Mouse (Mus musculus): ENCODE results near the gene Erich3. TPM values are rescaled to one million over a fixed set of nuclear protein-coding genes. Genes with fewer than 3 reads are reported as not detected.

Gene Erich3
- total and polyA plus RNA-seq, 3 experiments: 0.42 to 2.3 (median 1.9) TPM

DNA sequence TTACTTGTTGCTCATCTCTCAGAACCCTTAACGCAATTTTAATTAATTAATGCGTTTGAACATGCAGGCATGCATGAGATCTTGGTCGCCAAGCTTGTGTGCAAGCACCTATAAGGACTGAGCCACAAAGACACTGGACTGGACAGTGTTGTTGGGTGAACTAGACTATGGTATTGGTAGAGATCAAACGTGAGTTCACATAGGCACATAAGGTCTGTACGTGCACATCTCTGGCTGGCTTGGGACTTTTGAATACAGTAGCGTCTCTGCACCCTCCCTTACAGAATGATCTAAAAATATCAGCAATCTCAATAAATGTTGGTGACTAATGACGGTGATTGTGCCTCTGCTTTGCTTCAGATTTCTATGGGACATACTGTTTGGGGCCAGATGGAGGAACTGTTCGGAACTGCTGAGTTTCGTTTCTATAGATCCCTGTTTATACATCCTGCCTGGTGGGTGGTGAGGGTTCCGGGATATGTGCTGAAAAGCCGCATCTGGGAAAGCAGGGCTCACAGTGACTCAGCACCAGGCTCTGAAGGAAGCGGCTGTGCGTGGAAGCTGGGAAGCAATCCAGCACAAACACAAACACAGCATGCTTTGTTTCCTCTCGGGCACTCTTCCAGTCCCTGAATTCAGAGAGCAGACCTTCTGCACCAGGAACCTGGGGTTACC is 28.4 kb downstream of the Erich3 start:
- DNase-seq (ENCODE audit: extremely low read depth): no peak
- Histone ChIP-seq H3K4me3 (replicated peaks in 1 of 3; ENCODE audit: low read depth in 2 of 3, low read length in 2 of 3, poor library complexity in 1 of 3) (no peak overlapping the region), H3K9me3 (replicated peaks; ENCODE audit: low read length) (no peaks in the 10 kb centered on the region), H3K36me3 (replicated peaks in 1 of 2; ENCODE audit: control insufficient read depth in 1 of 2, insufficient read depth in 1 of 2, low read length in 1 of 2) (no peaks in the 10 kb centered on the region), H3K27ac (ENCODE audit: insufficient read depth, low read depth) (no peak overlapping the region), H3K9ac (ENCODE audit: insufficient read depth, low read depth) (no peak overlapping the region), H3K27me3 (replicated peaks) (no peaks in the 10 kb centered on the region), H3K4me1 (ENCODE audit: control insufficient read depth in 1 of 2, insufficient read depth in 2 of 2) (peaks cover 2 to 50% of the 10 kb centered on the region in 2 experiments; a peak in 2 of 4 replicates), H3K4me2 (ENCODE audit: insufficient read depth, low read depth, poor library complexity, severe bottlenecking) (no peak overlapping the region), H3K79me2 (replicated peaks; ENCODE audit: control insufficient read depth, extremely low read depth, insufficient read depth, poor library complexity, severe bottlenecking) (no peaks in the 10 kb centered on the region)
- in situ Hi-C loops (cut with MboI; ENCODE audit: low pct_ligation_motif_present, low pct_unique_long_range_greater_than_20kb, low sequenced_read_pairs): no loop called here
- TF ChIP-seq ELF1 (IDR thresholded peaks at IDR 0.05; ENCODE audit: low read depth, low read length) (no peak), JUND (conservative IDR thresholded peaks at IDR 0.05; ENCODE audit: low read depth, low read length) (no peak), NRF1 (IDR thresholded peaks at IDR 0.05; ENCODE audit: low read depth, low read length) (no peak), TBP (conservative IDR thresholded peaks at IDR 0.05; ENCODE audit: low read depth, low read length) (no peak), KAT2A (IDR thresholded peaks at IDR 0.05; ENCODE audit: insufficient replicate concordance, low read length) (no peak), POLR2A (IDR thresholded peaks at IDR 0.05; ENCODE audit: low read depth, low read length) (no peak), MXI1 (IDR thresholded peaks at IDR 0.05; ENCODE audit: low read depth, low read length) (no peak)
- dilution Hi-C loops (cut with MboI; ENCODE audit: extremely low pct_ligation_motif_present, extremely low pct_unique_long_range_greater_than_20kb, low sequenced_read_pairs): no loop called here

GRCm38 (mm10) chr3:154692572-154692922 is 28.9 kb downstream of the Erich3 start:
- Histone ChIP-seq H3K4me2 (ENCODE audit: insufficient read depth, low read depth, poor library complexity, severe bottlenecking) (no peak overlapping the region), H3K27ac (ENCODE audit: insufficient read depth, low read depth) (no peak overlapping the region), H3K4me1 (ENCODE audit: control insufficient read depth in 1 of 2, insufficient read depth in 2 of 2) (peaks cover 2 to 55% of the 10 kb centered on the region in 2 experiments; a peak in 2 of 4 replicates), H3K4me3 (replicated peaks in 1 of 3; ENCODE audit: low read depth in 2 of 3, low read length in 2 of 3, poor library complexity in 1 of 3) (no peak overlapping the region), H3K9ac (ENCODE audit: insufficient read depth, low read depth) (no peak overlapping the region), H3K9me3 (replicated peaks; ENCODE audit: low read length) (no peaks in the 10 kb centered on the region), H3K79me2 (replicated peaks; ENCODE audit: control insufficient read depth, extremely low read depth, insufficient read depth, poor library complexity, severe bottlenecking) (no peaks in the 10 kb centered on the region), H3K36me3 (replicated peaks in 1 of 2; ENCODE audit: control insufficient read depth in 1 of 2, insufficient read depth in 1 of 2, low read length in 1 of 2) (no peaks in the 10 kb centered on the region), H3K27me3 (replicated peaks) (no peaks in the 10 kb centered on the region)
- DNase-seq (ENCODE audit: extremely low read depth): no peak
- in situ Hi-C loops (cut with MboI; ENCODE audit: low pct_ligation_motif_present, low pct_unique_long_range_greater_than_20kb, low sequenced_read_pairs) (no loop called here), dilution Hi-C loops (cut with MboI; ENCODE audit: extremely low pct_ligation_motif_present, extremely low pct_unique_long_range_greater_than_20kb, low sequenced_read_pairs) (no loop called here)
- TF ChIP-seq TCF12 (IDR thresholded peaks at IDR 0.05; ENCODE audit: low read depth, low read length) (no peak), ZKSCAN1 (IDR thresholded peaks at IDR 0.05; ENCODE audit: borderline replicate concordance, low read depth, low read length) (no peak), USF2 (conservative IDR thresholded peaks at IDR 0.05; ENCODE audit: low read depth, low read length) (no peak), CTCF (conservative IDR thresholded peaks at IDR 0.05 in 1 of 2, IDR thresholded peaks at IDR 0.05 in 1 of 2; ENCODE audit: low read depth in 2 of 2, low read length in 2 of 2) (no peak), TBP (conservative IDR thresholded peaks at IDR 0.05; ENCODE audit: low read depth, low read length) (no peak), RCOR1 (conservative IDR thresholded peaks at IDR 0.05; ENCODE audit: low read depth, low read length) (no peak), MYC (IDR thresholded peaks at IDR 0.05; ENCODE audit: low read depth, low read length) (no peak), CHD1 (IDR thresholded peaks at IDR 0.05; ENCODE audit: low read depth, low read length) (no peak), SIN3A (IDR thresholded peaks at IDR 0.05; ENCODE audit: low read length) (no peak), ETS1 (conservative IDR thresholded peaks at IDR 0.05; ENCODE audit: low read depth, low read length) (no peak), MAZ (IDR thresholded peaks at IDR 0.05; ENCODE audit: low read depth, low read length) (no peak), NELFE (IDR thresholded peaks at IDR 0.05; ENCODE audit: low read depth, low read length) (no peak), UBTF (IDR thresholded peaks at IDR 0.05; ENCODE audit: low read depth, low read length) (no peak), EP300 (IDR thresholded peaks at IDR 0.05; ENCODE audit: low read length) (no peak)

Measured in CH12.LX (cell line).